Mouse (Mus musculus) mesoderm, embryonic 11.5 days (tissue): ENCODE data around the gene Nfya.

Experiments
- DNase-seq: peaks from one replicate; pipeline ENCODE4 v3.0.0-alpha.2; 2012; ENCODE audit warnings: low read depth, low spot score

The Nfya gene

GRCm38 (mm10) chr17:48346231-48346630, 63.5 kb downstream of the Nfya start, which contains the start of gene Trem2:
TSS of gene Trem2 (plus strand) at chr17:48346401.
- no peak for DNase-seq

- no peak for DNase-seq
These were observed 63.9 kb downstream of the Nfya start for GRCm38 (mm10) chr17:48345824-48346223.

- DNase-seq: no peak
These were observed 66.6 kb downstream of the Nfya start for GRCm38 (mm10) chr17:48343065-48343464.

- DNase-seq: no peak
These were observed 67.8 kb downstream of the Nfya start for GRCm38 (mm10) chr17:48341947-48342346.

GRCm38 (mm10) chr17:48340267-48340666, 69.4 kb downstream of the Nfya start:
- no peak for DNase-seq
